Mouse (Mus musculus) kidney, adult 2 months (tissue): Measurements from ENCODE around the gene Thsd7a.

Experiments
- CTCF ChIP-seq: fragments of 200-500 bp; conservative IDR thresholded peaks from 2 replicates; pipeline ENCODE4 v1.5.1; 2011; ENCODE audit warnings: low read depth, mild to moderate bottlenecking, control low read depth, low read length, moderate library complexity, mixed read lengths; ENCODE audit not compliant: insufficient read depth, insufficient read length
- POLR2A ChIP-seq: fragments of 200-500 bp; IDR thresholded peaks from one replicate; pipeline ENCODE4 v1.6.1; 2011; ENCODE audit warnings: low read depth, low read length, control low read depth

- TF ChIP-seq CTCF = no peak
- TF ChIP-seq POLR2A = no peak
Observed at GRCm38 (mm10) chr6:12336590-12337584, 412.3 kb downstream of the Thsd7a start.
